Mouse (Mus musculus) liver, adult (tissue): ENCODE data around the gene Slc22a20.

Experiments used
- GATA4 ChIP-seq: IDR thresholded peaks from 2 replicates; pipeline ENCODE4 v1.6.1; 2014; ENCODE audit warnings: mild to moderate bottlenecking, low read length; ENCODE audit not compliant: insufficient replicate concordance

Slc22a20 gene

DNA sequence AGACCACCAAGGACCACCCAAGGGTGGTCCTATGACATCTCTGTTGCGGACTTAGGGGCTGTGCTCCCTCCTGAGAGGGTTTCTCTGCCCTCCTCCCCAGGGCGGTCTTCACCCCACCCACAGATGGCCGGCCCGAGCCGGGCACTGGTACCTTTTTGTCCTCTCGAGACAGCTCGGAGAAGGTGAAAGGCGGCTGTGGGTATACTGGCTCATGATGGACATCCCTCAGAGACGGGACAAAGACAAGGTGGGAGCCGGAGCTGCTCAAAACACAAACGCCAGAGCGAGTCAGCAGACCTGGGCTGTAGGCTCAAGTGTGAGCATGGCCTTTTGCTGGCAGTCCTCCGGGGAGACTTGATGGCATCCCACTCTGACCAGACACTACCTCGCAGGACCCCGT is 42.5 kb downstream of the Slc22a20 start:
- no peak for TF ChIP-seq GATA4

DNA sequence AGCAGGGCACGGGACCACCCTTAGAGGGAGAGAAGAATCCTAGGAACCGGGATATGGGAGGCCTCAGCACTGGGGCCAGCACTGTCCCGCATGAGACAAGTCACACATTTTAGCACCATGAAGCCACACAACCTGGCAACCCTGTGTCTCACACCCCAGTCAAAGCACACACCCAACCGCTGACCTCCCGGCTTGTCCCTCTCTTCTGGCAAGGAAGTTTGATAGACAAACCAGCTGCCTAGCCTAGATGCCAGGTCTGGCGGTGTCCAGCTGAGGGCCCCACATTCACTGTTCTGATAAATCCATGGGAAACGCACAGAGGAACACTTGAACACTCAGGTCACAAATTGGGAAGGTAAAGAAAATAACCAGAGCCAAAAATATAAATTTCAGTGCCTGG is 43.4 kb downstream of the Slc22a20 start:
- TF ChIP-seq GATA4 = no peak

DNA sequence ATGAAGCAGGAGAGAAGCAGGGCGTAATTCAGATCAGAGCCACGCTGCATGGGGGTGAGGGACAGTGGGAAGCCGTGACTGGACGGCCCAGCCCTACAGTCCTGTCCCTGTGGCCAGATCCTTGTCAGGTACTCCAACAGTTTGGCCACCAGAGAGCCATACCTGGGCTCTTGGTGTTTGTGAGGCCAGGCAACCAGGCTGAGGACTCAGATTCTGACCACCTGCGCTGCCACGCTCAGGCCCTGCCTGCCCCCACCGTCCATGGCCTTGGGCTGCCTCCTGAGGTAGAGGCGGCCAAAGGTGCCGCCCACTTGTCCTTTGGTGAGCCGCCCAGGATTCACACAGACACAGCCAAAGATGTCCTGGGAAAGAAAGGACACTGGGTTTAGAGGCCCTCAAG is 45.3 kb downstream of the Slc22a20 start:
- TF ChIP-seq GATA4 = no peak

DNA sequence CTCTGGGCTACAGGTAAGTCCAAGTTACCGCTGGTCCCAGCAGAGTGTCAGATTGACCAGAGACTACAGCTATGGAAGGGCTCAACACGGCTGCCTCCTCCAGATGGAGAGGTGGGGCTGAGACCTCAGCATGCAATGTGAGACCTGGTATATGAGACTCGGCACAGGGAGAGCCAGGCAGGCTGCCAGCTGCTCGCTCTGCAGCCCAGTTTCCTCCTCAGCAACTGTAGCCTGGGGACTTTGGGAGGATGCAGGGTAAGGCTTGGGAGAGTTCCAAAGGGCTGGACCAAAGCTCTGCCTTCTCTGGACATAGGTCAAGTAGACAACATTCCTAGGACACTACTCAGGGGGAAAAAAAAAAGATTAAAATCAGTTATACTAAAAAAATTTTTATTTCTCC is 45.8 kb downstream of the Slc22a20 start:
- no peak for TF ChIP-seq GATA4

DNA sequence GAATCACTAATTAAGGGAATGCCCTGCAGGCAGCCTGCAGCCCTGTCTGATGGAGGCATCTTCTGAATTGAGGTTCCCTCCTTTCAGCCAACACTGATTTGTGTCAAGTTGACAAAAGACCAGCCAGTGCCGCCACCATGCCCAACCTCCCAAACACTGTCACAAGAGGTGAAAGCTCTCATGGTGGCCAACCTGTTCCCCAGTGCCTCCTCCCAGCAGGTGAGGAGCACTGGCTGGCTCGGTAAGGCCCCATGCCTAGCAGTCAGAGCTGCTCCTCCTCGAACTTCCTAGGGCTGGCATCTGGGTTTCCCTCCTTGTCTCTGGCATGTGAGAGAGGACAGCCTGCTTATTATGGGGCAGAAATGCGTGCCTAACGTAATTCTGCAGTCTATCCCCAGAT is 46.2 kb downstream of the Slc22a20 start:
- no peak for TF ChIP-seq GATA4

DNA sequence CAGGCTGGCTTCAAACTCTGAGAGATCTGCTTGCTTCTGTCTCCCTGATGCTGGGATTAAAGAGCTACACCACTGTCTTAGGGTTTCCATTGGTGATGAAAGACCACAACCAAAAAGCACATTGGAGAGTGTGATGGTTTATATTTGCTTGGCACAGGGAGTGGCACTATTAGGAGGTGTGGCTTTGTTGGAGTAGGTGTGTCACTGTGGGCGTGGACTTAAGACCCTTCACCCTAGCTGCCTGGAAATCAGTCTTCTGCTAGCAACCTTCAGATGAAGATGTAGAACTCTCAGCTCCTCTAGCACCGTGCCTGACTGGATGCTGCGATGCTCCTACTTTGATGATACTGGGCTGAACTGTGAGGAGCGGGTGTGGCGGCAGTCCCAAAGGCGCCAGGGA is 47.4 kb downstream of the Slc22a20 start:
- TF ChIP-seq GATA4 = no peak

DNA sequence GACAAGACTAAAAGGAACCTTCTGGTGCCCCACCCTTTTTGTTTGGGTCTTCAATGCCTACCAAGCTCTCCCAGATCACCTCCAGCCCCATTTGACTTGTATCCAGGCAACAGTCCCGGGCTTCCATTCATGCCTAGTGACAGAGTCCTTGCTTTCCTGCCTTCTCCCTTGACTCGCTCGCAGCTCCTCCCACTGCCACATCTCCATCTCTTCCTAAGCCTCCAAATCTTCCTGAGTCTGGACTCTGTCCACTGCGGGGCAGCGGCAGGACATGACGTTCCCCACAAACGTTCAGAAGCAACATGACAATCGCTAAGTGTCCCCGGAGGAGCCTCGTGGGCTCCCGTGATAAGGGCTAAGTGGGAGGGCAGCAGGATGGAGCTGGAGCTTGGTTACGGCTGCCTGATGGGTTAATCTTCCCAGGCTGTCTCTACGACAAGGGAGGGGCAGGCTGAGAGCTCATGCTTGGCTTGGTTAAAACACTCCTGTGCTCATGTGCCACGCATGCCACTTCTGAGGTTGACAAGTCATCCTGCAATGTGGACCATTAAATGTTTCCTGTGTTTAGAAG is 48.0 kb downstream of the Slc22a20 start:
- TF ChIP-seq GATA4 = peak; percentile 50; the same call in 1 of the 2 replicates

DNA sequence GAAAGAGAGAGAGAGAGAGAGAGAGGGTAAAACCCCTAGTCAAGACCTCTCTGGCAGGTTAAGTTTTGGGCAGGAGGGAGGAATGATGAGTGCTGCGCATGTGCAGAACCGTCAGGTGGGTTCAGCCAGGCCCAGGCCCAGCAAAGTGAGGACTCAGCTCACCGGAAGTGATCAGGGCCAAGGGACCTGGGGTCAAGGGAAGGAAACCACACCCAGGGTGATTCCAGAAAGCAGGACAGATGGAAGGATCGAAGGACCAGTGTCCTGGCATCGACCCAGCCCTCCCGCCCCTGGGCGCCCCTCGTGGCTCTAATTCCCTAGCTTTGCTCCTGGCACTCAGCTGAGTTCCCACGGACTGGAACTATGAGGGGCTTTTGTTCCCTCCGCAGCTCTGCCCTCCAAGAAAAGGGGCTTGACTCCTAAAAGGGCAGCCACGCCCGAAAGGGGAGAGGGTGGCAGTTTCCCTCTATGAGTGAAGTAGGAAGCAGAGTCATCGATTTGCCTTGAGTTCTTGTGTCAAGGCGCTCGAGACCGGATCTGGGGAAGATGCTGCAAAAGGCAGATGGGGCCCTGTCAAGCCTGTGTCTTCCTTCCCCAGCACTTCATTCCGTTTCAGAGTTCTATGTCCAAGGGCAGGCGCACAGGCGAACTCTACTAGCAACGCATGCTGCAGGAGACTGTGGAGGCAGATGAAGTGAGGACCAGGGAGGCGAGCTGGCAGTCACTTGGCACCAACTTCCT is 48.7 kb downstream of the Slc22a20 start:
- TF ChIP-seq GATA4 = no peak

DNA sequence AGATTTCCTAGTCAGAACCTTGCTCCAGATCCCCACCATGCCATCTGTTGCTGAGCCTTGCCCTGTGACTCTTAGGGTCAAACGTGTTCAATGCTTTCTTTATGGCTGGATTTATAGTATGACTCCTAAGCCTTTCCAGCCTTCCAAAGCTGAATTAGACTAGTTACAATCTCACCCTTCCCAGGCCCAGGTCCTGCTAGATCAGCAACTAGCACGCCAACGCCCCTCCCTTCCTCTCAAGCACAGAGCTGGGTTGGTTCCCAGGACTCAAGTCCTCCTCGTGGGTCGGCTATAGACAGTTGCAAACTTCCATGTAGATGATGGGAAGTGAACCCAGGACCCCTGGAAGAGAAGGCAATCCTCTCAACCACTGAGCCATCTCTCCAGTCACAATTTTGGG is 50.3 kb downstream of the Slc22a20 start:
- no peak for TF ChIP-seq GATA4

DNA sequence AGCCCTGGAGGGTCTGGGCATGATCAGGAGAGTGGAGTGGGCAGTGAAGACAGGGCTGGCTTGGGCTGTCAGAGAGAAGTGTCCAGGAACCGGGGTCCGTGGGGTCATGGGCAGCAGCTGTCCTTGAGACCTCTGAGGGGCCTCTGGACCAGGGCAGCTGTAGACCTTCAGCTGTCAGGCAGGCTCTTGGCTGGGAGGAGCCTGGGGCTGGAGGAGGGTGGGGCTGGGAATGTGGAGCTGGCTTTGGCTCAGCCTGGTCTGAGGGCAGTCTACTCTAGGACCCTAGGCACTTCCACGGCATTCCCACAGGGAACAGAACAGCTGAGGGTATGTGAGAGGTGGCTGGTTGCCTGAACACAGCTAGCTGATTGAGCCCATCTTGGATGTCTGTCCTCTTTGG is 50.7 kb downstream of the Slc22a20 start:
- no peak for TF ChIP-seq GATA4

DNA sequence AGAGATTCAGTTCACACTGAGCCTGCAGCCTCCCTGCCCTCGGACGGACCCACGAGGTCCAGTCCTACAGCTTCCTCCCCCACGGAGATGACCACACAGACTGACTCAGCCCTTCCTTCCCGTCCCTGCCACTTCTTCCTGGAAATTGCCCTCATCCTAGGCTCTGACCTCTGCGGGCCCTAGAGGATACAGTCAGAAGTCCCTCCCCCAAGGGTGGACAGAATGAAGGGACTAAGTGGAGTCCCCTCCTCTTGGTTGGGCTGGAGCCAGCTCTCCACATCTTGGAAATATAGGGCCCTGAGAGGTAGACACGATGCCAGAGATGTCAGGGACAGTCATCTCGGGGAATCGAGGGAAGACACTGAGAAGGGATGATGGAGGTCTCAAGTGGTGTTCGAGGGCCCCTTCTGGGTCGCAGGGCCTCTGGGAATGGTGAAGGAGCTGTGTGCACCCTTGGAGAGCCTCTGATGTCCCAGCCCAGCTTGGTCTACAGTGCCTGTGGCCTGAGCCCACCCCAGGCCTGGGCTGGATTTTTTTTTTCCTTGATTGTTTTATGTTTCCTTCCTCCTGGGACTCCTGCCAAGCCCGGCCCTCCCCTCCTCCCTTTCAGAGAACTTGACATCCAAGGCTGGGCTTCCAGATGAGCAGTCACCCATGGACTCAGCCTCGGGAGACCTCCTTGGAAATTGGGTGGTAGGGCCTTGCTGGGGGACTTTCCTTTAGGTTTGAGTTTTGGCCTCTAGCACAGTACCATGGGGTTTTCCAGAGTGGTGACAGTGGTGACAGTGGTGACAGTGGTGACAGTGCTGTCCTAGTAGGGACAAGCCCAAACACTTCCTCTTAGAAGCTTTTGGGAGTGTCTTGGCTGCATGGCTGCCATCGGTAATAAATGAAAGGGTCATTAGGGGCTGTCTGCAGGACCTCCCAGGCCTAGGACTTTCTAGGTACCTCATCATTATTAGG is 56.0 kb downstream of the Slc22a20 start:
- peak; percentile 21; the same call in 1 of the 2 replicates for TF ChIP-seq GATA4

DNA sequence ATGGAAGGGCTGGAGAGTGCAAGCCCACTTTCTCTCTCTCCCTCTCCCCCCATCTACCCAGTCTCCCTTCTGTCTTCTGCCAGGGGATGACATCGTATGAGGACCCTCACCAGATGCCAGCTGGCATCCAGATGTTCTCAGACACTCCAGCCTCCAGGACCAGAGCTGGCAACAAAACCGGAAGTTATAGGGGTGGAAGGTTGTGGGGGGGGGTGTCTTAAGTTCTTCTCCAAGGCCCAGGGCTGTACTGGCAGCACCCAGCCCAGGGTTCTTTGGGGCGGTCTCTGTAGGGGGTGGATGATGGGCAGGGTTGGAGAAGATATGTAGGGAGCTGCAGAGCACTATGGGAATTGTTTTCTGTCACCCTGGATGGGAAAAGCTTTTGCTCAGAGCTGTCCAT is 57.4 kb downstream of the Slc22a20 start:
- TF ChIP-seq GATA4 = no peak

DNA sequence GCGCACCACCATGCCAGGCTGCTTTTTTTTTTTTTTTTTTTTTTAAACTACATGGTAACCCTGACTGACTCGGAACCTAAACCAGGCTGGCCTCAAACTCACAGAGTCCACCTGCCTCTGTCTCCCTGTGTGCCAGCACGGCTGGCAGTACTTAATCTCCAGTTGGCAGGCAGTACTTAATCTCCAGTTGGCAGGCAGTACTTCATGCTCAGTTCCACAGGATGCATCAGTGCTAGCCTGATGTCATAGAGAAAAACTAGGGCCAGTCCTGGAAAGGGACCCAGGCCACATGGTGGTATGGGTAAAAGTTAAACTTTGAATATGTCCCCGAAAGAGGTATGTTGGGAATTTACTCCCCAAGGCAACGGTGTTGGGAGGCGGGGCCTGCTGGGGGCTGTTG is 57.8 kb downstream of the Slc22a20 start:
- no peak for TF ChIP-seq GATA4

DNA sequence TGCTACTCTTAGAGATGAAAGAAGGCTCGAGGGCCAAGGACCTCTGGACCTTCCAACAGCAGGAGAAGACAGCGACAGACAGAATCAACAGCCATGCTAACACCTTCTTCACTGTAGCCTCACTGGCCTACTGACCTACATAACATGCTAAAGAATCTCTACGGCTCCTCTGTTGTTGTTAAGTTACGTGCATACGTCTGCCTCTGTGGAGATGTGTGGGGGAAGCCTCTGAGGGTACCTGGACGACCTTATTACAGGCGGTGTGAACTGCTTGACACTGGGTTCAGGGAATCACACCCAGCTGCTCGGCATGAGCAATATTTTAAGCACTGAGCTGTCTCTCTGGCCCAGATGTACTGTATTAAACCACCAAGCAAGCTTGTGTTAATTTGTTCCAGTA is 58.4 kb downstream of the Slc22a20 start:
- TF ChIP-seq GATA4 = no peak

DNA sequence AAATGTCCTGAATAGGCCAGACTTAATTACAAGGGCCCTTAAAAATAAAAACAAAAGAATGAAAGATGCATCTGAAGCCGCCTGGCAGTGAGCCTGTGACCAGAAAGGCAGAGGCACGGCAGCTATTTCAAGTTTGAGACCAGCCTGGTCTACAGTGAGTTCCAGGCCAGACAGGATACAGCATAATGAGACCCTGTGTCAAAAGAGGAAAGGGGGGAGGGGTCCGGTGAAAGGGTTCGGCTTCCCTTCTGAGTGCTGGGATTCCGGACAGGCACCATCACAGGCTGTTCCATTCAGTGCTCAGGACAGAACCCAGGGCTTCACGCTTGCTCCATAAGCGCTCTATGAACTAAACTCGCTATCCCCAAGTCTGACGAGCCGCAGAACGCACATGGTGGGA is 58.9 kb downstream of the Slc22a20 start:
- TF ChIP-seq GATA4 = no peak

DNA sequence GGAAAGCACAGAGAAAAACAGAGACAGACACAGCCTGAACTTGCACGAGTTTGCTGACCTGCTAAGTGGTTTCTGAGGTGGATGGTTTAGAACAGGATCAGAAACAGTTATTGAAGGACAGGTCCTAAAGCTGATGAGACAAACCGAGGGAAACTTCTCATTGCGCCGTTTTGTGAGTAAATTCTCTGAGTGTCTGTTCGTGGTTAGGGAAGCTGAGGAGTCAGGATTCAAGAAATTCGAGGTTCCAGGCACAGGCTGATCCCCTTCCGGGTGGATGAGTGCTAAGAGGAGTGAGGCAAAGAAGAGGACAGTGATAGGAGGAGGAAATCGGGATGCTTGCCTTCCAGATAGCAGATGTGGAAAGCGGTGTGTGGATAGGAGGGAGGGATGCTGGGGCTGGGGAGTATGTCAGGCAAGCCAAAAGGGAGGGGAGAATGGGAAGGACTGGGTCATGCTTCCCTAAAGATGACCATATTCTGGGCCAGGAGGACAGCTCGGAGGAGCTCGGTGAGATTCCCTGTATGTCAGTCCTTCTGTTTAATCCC is 60.6 kb downstream of the Slc22a20 start:
- TF ChIP-seq GATA4 = no peak

DNA sequence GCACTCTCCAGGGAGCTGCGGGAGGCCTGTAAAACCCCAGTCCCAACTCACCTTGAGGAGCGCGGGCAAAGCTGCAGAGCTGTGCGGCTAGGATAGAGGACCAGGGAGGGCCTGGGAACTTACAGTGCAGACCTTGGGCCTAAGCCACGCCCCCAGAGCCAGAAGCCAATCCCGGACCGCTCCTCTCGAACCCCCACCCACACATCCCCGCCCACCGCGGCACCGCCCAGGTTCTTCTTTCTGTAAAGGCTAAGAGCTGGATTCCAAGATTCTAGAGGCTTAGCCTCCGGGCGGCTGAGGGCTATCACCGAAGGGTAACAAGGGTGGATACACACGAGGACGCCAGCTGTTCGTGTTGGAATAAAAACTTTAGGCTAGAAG is 61.2 kb downstream of the Slc22a20 start, which contains the start of gene Cdc42ep2:
Gene Cdc42ep2 (minus strand): TSS at position 104 of the 381 bp plus-strand sequence.
- no peak; the same call in 1 of the 2 replicates for TF ChIP-seq GATA4
